Mouse (Mus musculus): ENCODE measurements around the gene Cdyl.

GRCm38 (mm10) chr13:35741040-35741619 is 81.5 kb downstream of the Cdyl start:
- TF ChIP-seq POLR2A (IDR thresholded peaks at IDR 0.05; ENCODE audit: extremely low read depth, insufficient read depth, low read length) (0 out of 2 replicates have a peak, but pooled peaks have one; percentile 34), CTCF (IDR thresholded peaks at IDR 0.05; ENCODE audit: extremely low read depth, insufficient read depth, low read length) (no peak)

Data from cortical plate, adult 2 months (tissue).